Mouse (Mus musculus) bone marrow, adult 2 months (tissue): ENCODE data around the gene Spred1.

Experiments used
- CTCF ChIP-seq: fragments of 200-500 bp; IDR thresholded peaks from 2 replicates; pipeline ENCODE4 v1.5.1; 2011; ENCODE audit warnings: low read length, control low read depth; ENCODE audit not compliant: control insufficient read depth, insufficient read depth
- POLR2A ChIP-seq: fragments of 200-500 bp; IDR thresholded peaks from 2 replicates; pipeline ENCODE4 v1.6.1; 2011; ENCODE audit warnings: low read depth, mild to moderate bottlenecking, control low read depth, low read length, borderline replicate concordance; ENCODE audit not compliant: control insufficient read depth

GRCm38 (mm10) chr2:117071596-117071995 lies 49.6 kb upstream of the Spred1 start:
- TF ChIP-seq CTCF (no peak), POLR2A (no peak)
